Mouse (Mus musculus) small intestine, adult 2 months (tissue): ENCODE measurements around the gene Klhdc4. TPM values are rescaled to one million over a fixed set of nuclear protein-coding genes. Genes with fewer than 3 reads are reported as not detected.

Experiments
- H3K27ac ChIP-seq: fragments of 200-500 bp; 2 replicates; pipeline ENCODE4 v1.5.1; 2012; ENCODE audit warnings: low read depth, low read length, control low read depth, inconsistent platforms; ENCODE audit not compliant: insufficient read depth
- H3K27me3 ChIP-seq: fragments of 200-500 bp; 2 replicates; pipeline ENCODE4 v1.6.1; 2012; ENCODE audit warnings: mild to moderate bottlenecking, moderate library complexity, low read length, inconsistent platforms; ENCODE audit not compliant: control insufficient read depth, insufficient read depth
- H3K36me3 ChIP-seq: fragments of 200-500 bp; 2 replicates; pipeline ENCODE4 v1.6.1; 2012; ENCODE audit warnings: mild to moderate bottlenecking, low read length, control low read depth, inconsistent platforms; ENCODE audit not compliant: control insufficient read depth, insufficient read depth
- H3K4me1 ChIP-seq: fragments of 200-500 bp; 2 replicates; pipeline ENCODE4 v1.6.1; 2012; ENCODE audit warnings: low read length, inconsistent platforms, mixed read lengths; ENCODE audit not compliant: control insufficient read depth, insufficient read depth, insufficient read length
- H3K4me3 ChIP-seq: fragments of 200-500 bp; 2 replicates; pipeline ENCODE4 v1.5.1; 2012; ENCODE audit warnings: low read depth, mild to moderate bottlenecking, control low read depth, inconsistent platforms, low read length, moderate library complexity
- CTCF ChIP-seq: fragments of 200-500 bp; IDR thresholded peaks from 2 replicates; pipeline ENCODE4 v1.5.1; 2012; ENCODE audit warnings: low read depth, mild to moderate bottlenecking, control low read depth, inconsistent platforms, low read length, moderate library complexity, mixed read lengths; ENCODE audit not compliant: insufficient replicate concordance, insufficient read length; ENCODE audit errors: extremely low read depth
- POLR2A ChIP-seq: fragments of 200-500 bp; IDR thresholded peaks from 2 replicates; pipeline ENCODE4 v1.6.1; 2012; ENCODE audit warnings: low read depth, mild to moderate bottlenecking, control low read depth, inconsistent platforms, low read length, moderate library complexity
- WGBS: fragments of 180-500 bp; shearing (Covaris S2); methylation state at CpG from one replicate; pipeline ENCODE4 v1.1.7; 2018; 5-methylcytosine and 5-hydroxymethylcytosine counted together
- polyA plus RNA-seq: library from polyadenylated mRNA; depleted of rRNA; stranded (reverse); fragments of >200 nt; gene quantifications from 2 replicates; pipeline ENCODE4 v1.2.3, GENCODE M21; 2012

The Klhdc4 gene
- polyA plus RNA-seq, 1 experiment = 10.8 TPM

DNA sequence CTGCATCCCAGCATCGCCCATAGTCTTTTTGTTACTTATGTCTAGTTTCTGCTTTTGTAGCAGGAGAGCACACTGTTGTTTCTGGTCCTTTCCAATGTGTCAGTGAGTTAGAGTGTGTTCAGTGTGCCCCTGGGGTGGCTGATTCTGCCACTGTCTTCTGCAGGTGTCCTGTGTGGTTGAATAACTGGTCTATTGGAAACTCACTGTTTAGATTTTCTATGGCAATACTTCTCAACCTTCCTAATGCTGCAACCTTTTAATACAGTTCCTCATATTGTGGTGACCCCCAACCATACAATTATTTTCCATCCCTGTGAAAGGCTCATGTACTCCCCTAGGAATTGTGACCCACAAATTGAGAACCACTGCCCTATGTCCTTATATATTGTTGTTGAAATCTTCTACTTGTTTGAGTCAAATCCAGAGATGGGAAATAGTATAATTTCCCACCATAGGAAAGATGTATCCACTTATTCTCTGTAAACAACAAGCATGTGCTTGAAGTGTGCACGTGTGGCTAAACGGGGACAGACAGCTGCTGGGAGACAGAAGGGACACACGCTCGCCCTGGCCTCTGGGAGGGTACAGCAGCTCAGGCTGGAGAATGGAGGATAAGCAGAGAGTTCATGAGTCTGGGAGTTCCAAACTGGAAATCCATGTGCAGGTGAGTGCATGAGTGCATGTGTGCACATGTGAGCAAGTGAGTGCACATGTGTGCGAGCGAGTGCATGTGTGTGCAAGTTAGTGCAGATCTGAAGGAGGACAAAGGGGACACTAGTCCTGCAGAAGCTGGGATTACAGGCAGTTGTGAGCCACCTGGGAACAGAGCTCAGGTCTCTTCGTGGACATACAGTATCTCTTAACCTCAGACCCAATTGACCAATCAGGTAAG, 12.9 kb upstream of the Klhdc4 start:
- Histone ChIP-seq H3K27ac (no peak overlapping the region), H3K27me3 (no peaks in the 10 kb centered on the region), H3K36me3 (no peaks in the 10 kb centered on the region), H3K4me3 (no peak overlapping the region), H3K4me1 (no peaks in the 10 kb centered on the region)
- WGBS = 85% methylated on average over 8 of the region's 8 CpGs
- TF ChIP-seq CTCF (no peak), POLR2A (no peak)

DNA sequence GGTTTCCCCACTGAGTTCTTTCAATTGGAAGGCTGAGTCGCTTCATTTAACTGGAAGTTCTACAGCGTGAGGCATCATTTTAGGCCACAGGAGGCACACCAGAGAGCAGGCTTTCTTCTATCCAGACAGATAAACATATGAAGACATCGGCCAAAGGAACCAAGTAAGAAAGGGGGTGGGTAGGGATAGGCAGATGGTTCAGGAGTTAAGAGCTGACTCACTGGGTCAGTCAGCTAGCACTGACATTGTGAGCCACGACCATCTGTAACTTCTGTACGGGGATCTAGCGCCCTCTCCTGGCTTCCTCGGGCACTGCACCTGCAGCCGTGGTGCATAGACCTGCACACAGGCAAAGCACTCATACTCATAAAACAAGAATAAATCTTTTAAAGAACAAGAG, 11.9 kb upstream of the Klhdc4 start:
- no peak overlapping the region for H3K4me3 ChIP-seq
- 50% methylated on average over 8 of the region's 8 CpGs for WGBS
- H3K4me1 ChIP-seq = no peaks in the 10 kb centered on the region
- no peaks in the 10 kb centered on the region for H3K36me3 ChIP-seq
- TF ChIP-seq CTCF = peak; percentile 61; the same call in 1 of the 2 replicates
- no peak for TF ChIP-seq POLR2A
- no peaks in the 10 kb centered on the region for H3K27me3 ChIP-seq
- no peak overlapping the region for H3K27ac ChIP-seq

DNA sequence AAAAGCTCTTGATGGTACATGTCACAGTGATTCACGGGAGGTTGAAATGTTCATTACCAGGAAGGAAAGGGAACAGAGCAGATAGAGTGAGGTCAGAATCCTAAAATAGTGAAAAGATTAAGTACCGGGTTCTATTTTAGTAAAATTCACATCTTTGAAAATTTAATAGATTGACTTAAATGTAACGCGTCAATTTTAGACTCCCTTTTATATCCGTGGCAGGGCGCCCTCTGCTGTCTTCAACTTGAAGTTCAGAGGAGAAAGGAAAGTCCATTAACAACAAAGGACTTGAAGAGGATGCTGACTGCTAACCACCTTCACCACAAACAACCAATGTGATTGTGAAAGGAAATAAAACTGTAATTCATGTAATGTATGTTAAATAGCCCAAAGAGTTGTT, 3.1 kb upstream of the Klhdc4 start:
- peaks cover 2% of the 10 kb centered on the region; the same call in 1 of the 2 replicates for H3K4me1 ChIP-seq
- no peak overlapping the region for H3K27ac ChIP-seq
- no peak overlapping the region for H3K4me3 ChIP-seq
- WGBS = 11% methylated on average over 6 of the region's 6 CpGs
- no peak for TF ChIP-seq POLR2A
- TF ChIP-seq CTCF = no peak
- H3K27me3 ChIP-seq = no peaks in the 10 kb centered on the region
- H3K36me3 ChIP-seq = no peaks in the 10 kb centered on the region

DNA sequence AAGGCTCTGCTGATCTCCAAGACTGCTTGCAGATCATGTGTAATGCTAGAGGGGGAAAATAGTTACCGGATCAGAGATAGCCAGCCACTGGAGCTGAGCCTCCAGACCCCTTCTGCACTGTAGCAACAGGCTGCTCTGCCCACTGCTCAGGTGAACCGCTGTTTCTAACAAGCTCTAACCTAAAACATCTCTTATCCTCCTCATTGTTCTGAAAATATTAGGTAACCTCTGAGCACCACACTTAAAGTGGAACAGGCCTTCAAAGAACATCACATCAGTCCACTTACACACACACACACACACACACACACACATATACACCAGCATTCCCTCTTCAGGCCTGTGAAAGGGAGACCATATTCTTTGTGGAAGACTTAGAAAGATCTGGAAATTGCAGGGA, 2.7 kb upstream of the Klhdc4 start:
- peaks cover 2% of the 10 kb centered on the region; the same call in 1 of the 2 replicates for H3K4me1 ChIP-seq
- H3K27ac ChIP-seq = no peak overlapping the region
- no peak overlapping the region for H3K4me3 ChIP-seq
- H3K36me3 ChIP-seq = no peaks in the 10 kb centered on the region
- no peaks in the 10 kb centered on the region for H3K27me3 ChIP-seq
- no peak for TF ChIP-seq POLR2A
- no peak for TF ChIP-seq CTCF
- 82% methylated on average over 2 of the region's 2 CpGs for WGBS

DNA sequence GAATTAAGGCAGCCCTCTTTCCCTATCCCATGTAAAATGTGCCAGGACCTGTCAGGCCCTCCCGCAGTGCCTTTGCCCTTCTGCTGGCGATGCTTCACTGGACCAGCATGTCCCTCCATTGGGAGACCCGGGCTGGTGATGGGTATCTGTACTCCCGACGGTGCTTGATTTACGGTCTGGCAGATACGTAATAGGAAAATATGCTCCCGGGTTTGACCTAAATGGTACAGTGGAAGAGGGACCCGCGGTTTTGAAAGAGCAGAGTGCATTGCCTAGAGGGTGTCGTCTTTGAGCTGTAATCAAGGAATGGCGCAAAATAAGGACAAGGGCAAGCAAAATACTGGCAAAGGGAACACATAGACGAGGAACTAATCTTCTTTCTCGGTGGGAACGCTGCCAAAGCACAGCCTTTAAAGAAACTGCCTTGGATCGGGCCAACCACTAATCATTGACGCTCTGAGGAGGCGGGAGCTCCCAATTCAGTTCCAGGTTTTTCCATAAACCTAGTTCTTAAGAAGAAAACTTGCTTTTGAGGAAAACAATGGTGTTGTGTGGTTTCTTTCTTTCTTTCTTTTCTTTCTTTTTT, 501 bp upstream of the Klhdc4 start:
- WGBS = 7% methylated on average over 18 of the region's 18 CpGs
- Histone ChIP-seq H3K4me3 (peak overlapping the region; percentile 95), H3K4me1 (peaks cover 2% of the 10 kb centered on the region; the same call in 1 of the 2 replicates), H3K36me3 (no peaks in the 10 kb centered on the region), H3K27ac (peak overlapping the region; percentile 52), H3K27me3 (no peaks in the 10 kb centered on the region)
- TF ChIP-seq POLR2A = no peak
- TF ChIP-seq CTCF = 0 out of 2 replicates have a peak, but pooled peaks have one; percentile 4

DNA sequence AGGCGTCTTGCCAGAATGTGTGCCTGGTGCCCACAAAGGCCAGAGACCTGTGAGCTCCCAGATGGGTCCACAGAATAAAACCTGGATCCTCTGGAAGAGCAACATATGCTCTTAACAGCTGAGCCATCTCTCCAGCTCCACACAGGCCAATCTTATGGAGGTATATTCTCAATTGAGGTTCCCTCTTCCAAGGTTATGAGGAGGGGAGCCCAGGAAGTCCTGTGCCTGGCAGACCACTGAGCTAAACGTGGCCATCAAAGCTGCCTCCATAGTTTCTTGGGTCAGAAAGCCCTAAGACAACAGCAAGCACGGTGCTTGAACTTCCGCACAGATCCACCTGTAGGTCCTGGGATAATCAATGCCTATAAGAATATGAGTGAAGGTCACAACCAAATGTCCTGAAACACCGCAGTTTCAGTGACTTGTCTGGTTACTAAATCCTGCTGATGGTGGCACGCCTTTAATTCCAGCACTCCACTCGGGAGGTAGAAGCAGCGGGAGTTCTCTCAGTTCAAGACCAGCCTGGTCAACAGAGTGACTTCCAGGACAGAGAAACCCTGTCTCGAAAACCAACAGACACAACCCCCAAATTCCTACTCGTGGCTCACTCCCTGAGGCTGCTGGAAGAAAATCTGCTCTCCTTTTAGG, 869 bp downstream of the Klhdc4 start:
- Histone ChIP-seq H3K4me1 (peaks cover 2% of the 10 kb centered on the region; the same call in 1 of the 2 replicates), H3K27me3 (no peaks in the 10 kb centered on the region), H3K4me3 (peak overlapping the region; percentile 95), H3K36me3 (no peaks in the 10 kb centered on the region), H3K27ac (no peak overlapping the region)
- WGBS = 20% methylated on average over 10 of the region's 10 CpGs
- TF ChIP-seq CTCF (no peak), POLR2A (no peak)

DNA sequence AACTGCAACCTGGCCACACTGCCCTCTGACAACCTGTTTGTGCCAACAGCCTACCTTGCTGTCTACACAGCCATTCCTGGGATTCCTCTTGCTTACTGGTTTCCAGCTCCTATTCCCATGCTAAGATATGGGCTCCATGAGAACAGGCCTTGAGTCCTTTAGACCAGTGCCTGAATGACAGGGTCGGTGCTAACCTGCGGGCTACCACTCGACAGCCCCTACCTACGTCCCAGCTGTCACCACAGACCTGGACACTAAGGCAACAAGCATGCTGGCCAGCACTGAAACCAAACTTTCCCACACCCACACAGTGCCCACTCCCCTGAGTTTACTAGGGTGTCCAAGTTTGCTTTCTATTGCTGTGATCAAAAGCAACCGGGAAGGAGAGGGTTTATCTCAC, 1.6 kb downstream of the Klhdc4 start:
- H3K4me1 ChIP-seq = peaks cover 2% of the 10 kb centered on the region; the same call in 1 of the 2 replicates
- H3K27me3 ChIP-seq = no peaks in the 10 kb centered on the region
- no peak overlapping the region for H3K4me3 ChIP-seq
- no peak overlapping the region for H3K27ac ChIP-seq
- no peaks in the 10 kb centered on the region for H3K36me3 ChIP-seq
- TF ChIP-seq POLR2A = no peak
- no peak for TF ChIP-seq CTCF
- WGBS = 88% methylated on average over 5 of the region's 5 CpGs
